Mouse (Mus musculus) limb, embryonic 15.5 days (tissue): ENCODE measurements around the gene Spic. TPM values are rescaled to one million over a fixed set of nuclear protein-coding genes. Genes with fewer than 3 reads are reported as not detected.

Experiments
- ATAC-seq: fragments of 200-750 bp; cut with Nextera tagmentation; 2 replicates; pipeline ENCODE4 v1.8.0; 2017; ENCODE audit warnings: low read depth, moderate TSS enrichment; ENCODE audit not compliant: insufficient number of reproducible peaks, low FRiP score, low TSS enrichment
- H3K27ac ChIP-seq: fragments of 300-500 bp; sonication (generic); 2 replicates; pipeline ENCODE4 v1.5.1; 2015; ENCODE audit warnings: moderate library complexity, mild to moderate bottlenecking, inconsistent platforms
- H3K27me3 ChIP-seq: fragments of 300-500 bp; sonication (generic); 2 replicates; pipeline ENCODE4 v1.6.1; 2015; ENCODE audit warnings: inconsistent platforms
- H3K36me3 ChIP-seq: fragments of 300-500 bp; sonication (generic); 2 replicates; pipeline ENCODE4 v1.6.1; 2015; ENCODE audit warnings: inconsistent platforms
- H3K4me1 ChIP-seq: fragments of 300-500 bp; sonication (generic); 2 replicates; pipeline ENCODE4 v1.6.1; 2015; ENCODE audit warnings: inconsistent platforms
- H3K4me2 ChIP-seq: fragments of 300-500 bp; sonication (generic); 2 replicates; pipeline ENCODE4 v1.6.1; 2015; ENCODE audit warnings: mild to moderate bottlenecking, inconsistent platforms
- H3K4me3 ChIP-seq: fragments of 300-500 bp; sonication (generic); 2 replicates; pipeline ENCODE4 v1.5.1; 2015; ENCODE audit warnings: mild to moderate bottlenecking, inconsistent platforms
- H3K9ac ChIP-seq: fragments of 300-500 bp; sonication (generic); 2 replicates; pipeline ENCODE4 v1.6.1; 2015; ENCODE audit warnings: inconsistent platforms
- H3K9me3 ChIP-seq: fragments of 300-500 bp; sonication (generic); 2 replicates; pipeline ENCODE4 v1.6.1; 2016; ENCODE audit warnings: inconsistent platforms
- WGBS: fragments of 180-500 bp; shearing (Covaris S2); methylation state at CpG from one replicate; pipeline ENCODE4 v1.1.7; 2015; 5-methylcytosine and 5-hydroxymethylcytosine counted together
- polyA plus RNA-seq: library from polyadenylated mRNA; unstranded; fragments of >200 nt; fragmentation: Nextera tagmentation; extraction: Ambion mirVana; gene quantifications from 2 replicates; pipeline ENCODE4 v1.2.1, GENCODE M21; 2015

Spic gene
- 0.27 and 0.38 TPM in 2 replicates for polyA plus RNA-seq

- H3K27me3 ChIP-seq: no peaks in the 10 kb centered on the region
- 65% methylated on average over 5 of the region's 5 CpGs for WGBS
Observed at GRCm38 (mm10) chr10:88684925-88685324, at the start of gene Spic. Gene Spic, minus strand, starts transcription at chr10:88685015.

GRCm38 (mm10) chr10:88732309-88732622, 47.5 kb upstream of the Spic start:
- Histone ChIP-seq H3K36me3 (peaks cover 16% of the 10 kb centered on the region), H3K27me3 (no peaks in the 10 kb centered on the region), H3K4me3 (peak overlapping the region; percentile 75), H3K27ac (peak overlapping the region; percentile 91; the same call in 1 of the 2 replicates), H3K9ac (peak overlapping the region; percentile 96), H3K4me2 (peak overlapping the region; percentile 81), H3K4me1 (peaks cover 13% of the 10 kb centered on the region), H3K9me3 (no peaks in the 10 kb centered on the region)
- 12% methylated on average over 6 of the region's 6 CpGs for WGBS
- ATAC-seq: no peak

More at GRCm38 (mm10) chr10:88684925-88685324, at the start of gene Spic:
- Histone ChIP-seq H3K4me1 (no peaks in the 10 kb centered on the region), H3K4me2 (no peak within 1 kb of the TSS), H3K36me3 (no peaks in the 10 kb centered on the region), H3K27ac (no peak within 1 kb of the TSS), H3K4me3 (no peak within 1 kb of the TSS), H3K9me3 (no peaks in the 10 kb centered on the region), H3K9ac (no peak within 1 kb of the TSS)
- ATAC-seq: no peak

GRCm38 (mm10) chr10:88731496-88732308, 46.9 kb upstream of the Spic start:
- Histone ChIP-seq H3K27ac (peak overlapping the region; percentile 91), H3K27me3 (no peaks in the 10 kb centered on the region), H3K4me2 (peak overlapping the region; percentile 81), H3K9me3 (no peaks in the 10 kb centered on the region), H3K4me1 (peaks cover 13% of the 10 kb centered on the region), H3K4me3 (peak overlapping the region; percentile 75), H3K9ac (peak overlapping the region; percentile 96), H3K36me3 (peaks cover 11% of the 10 kb centered on the region; the same call in 1 of the 2 replicates)
- 2% methylated on average over 60 of the region's 61 CpGs for WGBS
- peak; percentile 38; the same call in 1 of the 2 replicates for ATAC-seq

- Histone ChIP-seq H3K4me3 (peak within 1 kb of the TSS; percentile 75), H3K36me3 (peaks cover 4% of the 10 kb centered on the region; the same call in 1 of the 2 replicates), H3K4me2 (peak within 1 kb of the TSS; percentile 81), H3K9ac (peak within 1 kb of the TSS; percentile 96), H3K9me3 (no peaks in the 10 kb centered on the region), H3K4me1 (peaks cover 13% of the 10 kb centered on the region), H3K27me3 (no peaks in the 10 kb centered on the region), H3K27ac (peak within 1 kb of the TSS; percentile 91)
- peak; percentile 90 for ATAC-seq
- under 1% methylated on average over 64 of the region's 65 CpGs for WGBS
Observed at GRCm38 (mm10) chr10:88730571-88731495, 46.0 kb upstream of the Spic start, which contains the start of gene Arl1. Gene Arl1, plus strand, starts transcription at chr10:88730858.

- H3K4me3 ChIP-seq: no peak overlapping the region
- no peaks in the 10 kb centered on the region for H3K27me3 ChIP-seq
- no peak overlapping the region for H3K27ac ChIP-seq
- H3K9me3 ChIP-seq: no peaks in the 10 kb centered on the region
- no peak overlapping the region for H3K4me2 ChIP-seq
- no peaks in the 10 kb centered on the region for H3K36me3 ChIP-seq
- no peak for ATAC-seq
- peaks cover 13% of the 10 kb centered on the region for H3K4me1 ChIP-seq
- 66% methylated on average over 8 of the region's 8 CpGs for WGBS
- no peak overlapping the region for H3K9ac ChIP-seq
Observed at GRCm38 (mm10) chr10:88728166-88728565, 43.4 kb upstream of the Spic start.

GRCm38 (mm10) chr10:88727128-88727527, 42.3 kb upstream of the Spic start:
- H3K4me1 ChIP-seq: peaks cover 5% of the 10 kb centered on the region
- H3K9ac ChIP-seq: no peak overlapping the region
- no peak overlapping the region for H3K4me3 ChIP-seq
- H3K27ac ChIP-seq: no peak overlapping the region
- no peak overlapping the region for H3K4me2 ChIP-seq
- no peaks in the 10 kb centered on the region for H3K27me3 ChIP-seq
- 25% methylated on average over 1 of the region's 1 CpGs for WGBS
- no peaks in the 10 kb centered on the region for H3K9me3 ChIP-seq
- H3K36me3 ChIP-seq: no peaks in the 10 kb centered on the region
- ATAC-seq: no peak

GRCm38 (mm10) chr10:88725343-88725742, 40.5 kb upstream of the Spic start:
- Histone ChIP-seq H3K4me2 (no peak overlapping the region), H3K9me3 (no peaks in the 10 kb centered on the region), H3K27ac (no peak overlapping the region), H3K4me3 (no peak overlapping the region), H3K36me3 (no peaks in the 10 kb centered on the region), H3K9ac (no peak overlapping the region), H3K27me3 (no peaks in the 10 kb centered on the region), H3K4me1 (peaks cover 3% of the 10 kb centered on the region; the same call in 1 of the 2 replicates)
- WGBS: 46% methylated on average over 2 of the region's 2 CpGs
- ATAC-seq: no peak

GRCm38 (mm10) chr10:88719618-88720017, 34.8 kb upstream of the Spic start:
- no peak for ATAC-seq
- H3K36me3 ChIP-seq: no peaks in the 10 kb centered on the region
- WGBS: 79% methylated on average over 1 of the region's 1 CpGs
- H3K9ac ChIP-seq: no peak overlapping the region
- H3K4me3 ChIP-seq: no peak overlapping the region
- no peaks in the 10 kb centered on the region for H3K27me3 ChIP-seq
- H3K4me2 ChIP-seq: no peak overlapping the region
- H3K27ac ChIP-seq: no peak overlapping the region
- H3K4me1 ChIP-seq: no peaks in the 10 kb centered on the region
- no peaks in the 10 kb centered on the region for H3K9me3 ChIP-seq

GRCm38 (mm10) chr10:88717756-88718025, 32.9 kb upstream of the Spic start:
- H3K27ac ChIP-seq: no peak overlapping the region
- no peak overlapping the region for H3K9ac ChIP-seq
- H3K27me3 ChIP-seq: no peaks in the 10 kb centered on the region
- H3K4me3 ChIP-seq: no peak overlapping the region
- H3K9me3 ChIP-seq: no peaks in the 10 kb centered on the region
- H3K36me3 ChIP-seq: no peaks in the 10 kb centered on the region
- 47% methylated on average over 2 of the region's 2 CpGs for WGBS
- no peaks in the 10 kb centered on the region for H3K4me1 ChIP-seq
- H3K4me2 ChIP-seq: no peak overlapping the region
- no peak for ATAC-seq

- H3K4me1 ChIP-seq: no peaks in the 10 kb centered on the region
- H3K9me3 ChIP-seq: no peaks in the 10 kb centered on the region
- H3K27ac ChIP-seq: no peak overlapping the region
- H3K27me3 ChIP-seq: no peaks in the 10 kb centered on the region
- no peak overlapping the region for H3K9ac ChIP-seq
- WGBS: 49% methylated on average over 13 of the region's 13 CpGs
- no peaks in the 10 kb centered on the region for H3K36me3 ChIP-seq
- ATAC-seq: no peak
- no peak overlapping the region for H3K4me3 ChIP-seq
- no peak overlapping the region for H3K4me2 ChIP-seq
Observed at GRCm38 (mm10) chr10:88716986-88717755, 32.4 kb upstream of the Spic start.

- Histone ChIP-seq H3K4me2 (no peak overlapping the region), H3K4me3 (no peak overlapping the region), H3K27me3 (no peaks in the 10 kb centered on the region), H3K36me3 (no peaks in the 10 kb centered on the region), H3K4me1 (no peaks in the 10 kb centered on the region), H3K27ac (no peak overlapping the region), H3K9ac (no peak overlapping the region), H3K9me3 (no peaks in the 10 kb centered on the region)
- WGBS: 79% methylated on average over 6 of the region's 6 CpGs
- ATAC-seq: no peak
Observed at GRCm38 (mm10) chr10:88715621-88716020, 30.8 kb upstream of the Spic start.
